Mouse (Mus musculus) heart, adult 2 months (tissue): ENCODE measurements around the gene Gm20388. TPM values are rescaled to one million over a fixed set of nuclear protein-coding genes. Genes with fewer than 3 reads are reported as not detected.

Source experiments
- DNase-seq, 2 experiments: peaks; one replicate each; pipeline ENCODE4 v3.0.0; 2021
- H3K27ac ChIP-seq: fragments of 200-600 bp; 2 replicates; pipeline ENCODE4 v1.8.1; 2022
- H3K27me3 ChIP-seq: fragments of 200-500 bp; 2 replicates; pipeline ENCODE4 v1.6.1; 2012; ENCODE audit warnings: mild to moderate bottlenecking, low read length, inconsistent platforms, mixed read lengths; ENCODE audit not compliant: control insufficient read depth, insufficient read depth
- H3K36me3 ChIP-seq: fragments of 200-500 bp; 2 replicates; pipeline ENCODE4 v1.6.1; 2012; ENCODE audit warnings: low read length, inconsistent platforms; ENCODE audit not compliant: control insufficient read depth, insufficient read depth
- H3K4me1 ChIP-seq: fragments of 200-500 bp; 2 replicates; pipeline ENCODE4 v1.6.1; 2011; ENCODE audit warnings: low read length; ENCODE audit not compliant: control insufficient read depth, insufficient read depth
- H3K4me3 ChIP-seq: fragments of 200-600 bp; 2 replicates; pipeline ENCODE4 v1.8.1; 2022
- H3K79me2 ChIP-seq: fragments of 200-500 bp; replicated peaks from 2 replicates; pipeline ENCODE4 v1.6.1; 2012; ENCODE audit warnings: mild to moderate bottlenecking, inconsistent platforms, low read length, moderate library complexity, mixed read lengths; ENCODE audit not compliant: control insufficient read depth, insufficient read depth
- H3K9ac ChIP-seq: fragments of 200-500 bp; 2 replicates; pipeline ENCODE4 v1.6.1; 2012; ENCODE audit warnings: low read depth, mild to moderate bottlenecking, control low read depth, inconsistent platforms, low read length, mixed read lengths
- CTCF ChIP-seq: fragments of 200-600 bp; IDR thresholded peaks from 2 replicates; pipeline ENCODE4 v1.8.1; 2022; ENCODE audit warnings: antibody characterized with exemption, mild to moderate bottlenecking, moderate library complexity
- EP300 ChIP-seq: fragments of 200-500 bp; IDR thresholded peaks from 2 replicates; pipeline ENCODE4 v1.6.1; 2011; ENCODE audit warnings: low read depth, low read length, control low read depth; ENCODE audit not compliant: insufficient read depth
- POLR2A ChIP-seq: fragments of 200-500 bp; IDR thresholded peaks from 2 replicates; pipeline ENCODE4 v1.6.1; 2011; ENCODE audit warnings: mild to moderate bottlenecking, low read depth, low read length, control low read depth; ENCODE audit not compliant: insufficient read depth
- WGBS: fragments of 180-500 bp; shearing (Covaris S2); methylation state at CpG from one replicate; pipeline ENCODE4 v1.1.7; 2018; 5-methylcytosine and 5-hydroxymethylcytosine counted together
- intact Hi-C: fragments of 180-260 bp; cut with DNase I; formaldehyde crosslinking; loops from one replicate; pipeline ENCODE4 v1.15.1; 2025
- polyA plus RNA-seq: library from polyadenylated mRNA; depleted of rRNA; stranded (reverse); fragments of >200 nt; gene quantifications from 2 replicates; pipeline ENCODE4 v1.2.3, GENCODE M21; 2012
- total RNA-seq, 2 experiments: library from RNA; stranded (reverse); gene quantifications; 2 replicates each; pipeline ENCODE4 v1.2.3; 2021

Gm20388 gene
- total and polyA plus RNA-seq, 3 experiments: 1.8 to 32.3 TPM; not detected in 1

DNA sequence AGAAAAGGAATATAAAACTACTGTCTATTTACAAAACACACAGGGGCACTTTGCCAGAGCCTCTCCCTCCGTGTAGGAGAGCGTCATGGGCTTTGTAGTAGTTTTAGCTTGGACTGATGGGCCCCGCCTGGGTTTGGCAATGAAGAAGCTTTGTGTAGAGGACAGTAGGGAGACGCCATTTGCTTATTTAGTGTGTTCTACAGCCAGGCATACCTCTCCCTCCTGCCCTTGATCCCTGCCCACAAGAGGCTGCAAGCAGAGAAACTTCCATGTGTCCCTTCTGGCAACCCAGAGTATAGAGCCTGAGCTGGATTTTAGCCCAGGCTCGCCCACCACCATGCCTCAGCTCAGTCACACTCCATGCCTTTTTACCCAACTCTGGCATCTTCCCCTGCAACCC lies 4271.1 kb downstream of the Gm20388 start:
- Histone ChIP-seq H3K4me3 (no peak overlapping the region), H3K4me1 (peaks cover 7% of the 10 kb centered on the region), H3K27ac (no peak overlapping the region), H3K27me3 (no peaks in the 10 kb centered on the region), H3K9ac (no peak overlapping the region), H3K79me2 (no peaks in the 10 kb centered on the region), H3K36me3 (no peaks in the 10 kb centered on the region)
- intact Hi-C loops: no loop called here
- DNase-seq: no peak
- whole genome bisulfite sequencing: 61% methylated on average over 5 of the region's 5 CpGs
- TF ChIP-seq CTCF (no peak), EP300 (no peak), POLR2A (no peak)

DNA sequence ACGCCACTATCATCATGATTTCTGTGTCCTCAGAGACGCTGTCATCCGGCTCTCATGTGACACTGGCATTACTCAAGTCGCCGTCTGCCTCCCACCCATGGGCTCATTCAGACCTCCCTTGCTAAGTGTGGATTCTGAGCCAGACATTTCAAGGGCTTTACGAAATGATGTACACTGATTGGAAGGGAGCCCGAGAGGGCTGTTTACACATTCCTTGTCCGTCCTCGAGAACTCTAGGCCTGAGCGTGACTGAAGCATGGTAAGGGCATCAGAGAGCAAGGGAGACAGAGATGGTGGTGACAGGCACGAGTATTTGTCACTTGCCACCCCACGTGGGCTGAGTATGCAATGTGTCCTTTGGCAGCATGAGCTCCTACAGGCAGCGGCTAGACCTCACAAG lies 4271.6 kb downstream of the Gm20388 start:
- Histone ChIP-seq H3K27ac (peak overlapping the region; percentile 26; the same call in 1 of the 2 replicates), H3K79me2 (no peaks in the 10 kb centered on the region), H3K27me3 (no peaks in the 10 kb centered on the region), H3K4me1 (peaks cover 7% of the 10 kb centered on the region), H3K4me3 (no peak overlapping the region), H3K9ac (no peak overlapping the region), H3K36me3 (no peaks in the 10 kb centered on the region)
- intact Hi-C loops: no loop called here
- 47% methylated on average over 13 of the region's 13 CpGs for WGBS
- peak; percentile 45 to 68 for DNase-seq
- TF ChIP-seq POLR2A (0 out of 2 replicates have a peak, but pooled peaks have one; percentile 13), CTCF (0 out of 2 replicates have a peak, but pooled peaks have one; percentile 3), EP300 (peak; percentile 95)

DNA sequence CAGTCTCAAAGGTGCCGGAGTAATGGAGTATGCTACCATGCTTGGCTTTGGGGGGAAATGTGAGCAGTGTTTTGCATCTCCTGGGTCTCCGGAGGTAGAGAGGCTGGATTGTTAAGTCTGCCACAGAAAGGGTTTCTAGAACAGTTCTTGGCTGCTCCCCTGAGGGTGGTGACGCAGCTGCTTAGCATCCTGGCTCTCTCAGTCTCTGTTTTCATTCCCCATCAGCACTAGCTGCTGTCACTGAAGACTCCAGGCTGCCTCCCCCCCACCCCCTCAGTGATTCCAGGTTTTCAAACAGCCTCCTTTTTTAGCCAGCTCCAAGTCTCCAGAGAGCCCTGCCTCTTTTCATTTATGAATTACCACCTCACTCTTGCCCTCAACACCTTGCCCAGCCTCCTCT lies 4273.4 kb downstream of the Gm20388 start:
- Histone ChIP-seq H3K27me3 (no peaks in the 10 kb centered on the region), H3K36me3 (no peaks in the 10 kb centered on the region), H3K4me3 (no peak overlapping the region), H3K79me2 (no peaks in the 10 kb centered on the region), H3K27ac (no peak overlapping the region), H3K4me1 (peaks cover 7% of the 10 kb centered on the region), H3K9ac (no peak overlapping the region)
- intact Hi-C loops: no loop called here
- 68% methylated on average over 3 of the region's 3 CpGs for WGBS
- TF ChIP-seq CTCF: no peak
- TF ChIP-seq EP300: peak; percentile 43; the same call in 1 of the 2 replicates
- no peak for TF ChIP-seq POLR2A
- DNase-seq: peak in 1 of 2 experiments; percentile 40

DNA sequence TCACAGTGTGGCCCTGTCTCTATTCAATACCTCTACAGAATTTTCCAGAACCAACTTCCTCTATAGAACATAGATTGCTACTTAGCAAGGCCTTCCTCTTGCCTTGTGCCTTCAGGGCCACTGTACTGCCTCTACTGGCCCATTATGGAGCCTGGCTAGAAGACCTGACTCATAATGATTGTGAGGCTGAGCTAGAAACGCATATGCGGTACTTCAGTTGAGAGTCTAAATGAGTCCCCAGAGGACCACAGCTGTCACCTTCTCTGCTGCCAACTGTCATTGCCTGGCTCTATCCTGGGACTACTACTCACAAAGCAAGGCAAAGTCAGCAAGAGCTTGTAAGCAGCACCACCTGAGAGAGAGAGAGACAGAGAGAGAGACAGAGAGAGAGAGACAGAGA lies 4273.9 kb downstream of the Gm20388 start:
- Histone ChIP-seq H3K4me3 (no peak overlapping the region), H3K27ac (no peak overlapping the region), H3K79me2 (no peaks in the 10 kb centered on the region), H3K36me3 (no peaks in the 10 kb centered on the region), H3K4me1 (peaks cover 7% of the 10 kb centered on the region), H3K9ac (no peak overlapping the region), H3K27me3 (no peaks in the 10 kb centered on the region)
- WGBS: 63% methylated on average over 2 of the region's 2 CpGs
- TF ChIP-seq CTCF (no peak), POLR2A (no peak)
- no peak for DNase-seq
- intact Hi-C loops: no loop called here

DNA sequence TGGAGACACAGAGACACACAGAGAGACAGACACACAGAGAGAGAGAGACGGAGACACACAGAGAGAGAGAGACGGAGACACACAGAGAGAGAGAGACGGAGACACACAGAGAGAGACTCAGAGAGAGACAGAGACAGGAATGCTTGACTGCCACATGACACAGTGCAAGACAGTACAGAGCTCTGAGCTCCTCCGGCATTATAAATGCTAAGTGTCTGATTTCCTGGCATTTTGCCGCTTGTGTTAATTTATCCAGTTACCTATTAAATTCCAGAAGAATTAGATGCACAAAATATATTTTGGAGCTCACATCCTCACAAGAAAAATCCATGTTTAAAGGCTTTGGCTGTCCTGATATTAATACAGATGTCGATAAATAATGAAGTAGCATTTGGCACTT lies 4274.4 kb downstream of the Gm20388 start:
- intact Hi-C loops: no loop called here
- Histone ChIP-seq H3K36me3 (no peaks in the 10 kb centered on the region), H3K27me3 (no peaks in the 10 kb centered on the region), H3K9ac (no peak overlapping the region), H3K4me1 (peaks cover 7% of the 10 kb centered on the region), H3K79me2 (no peaks in the 10 kb centered on the region), H3K4me3 (no peak overlapping the region), H3K27ac (no peak overlapping the region)
- no peak for DNase-seq
- WGBS: 90% methylated on average over 6 of the region's 6 CpGs
- TF ChIP-seq POLR2A (no peak), EP300 (no peak), CTCF (no peak)

DNA sequence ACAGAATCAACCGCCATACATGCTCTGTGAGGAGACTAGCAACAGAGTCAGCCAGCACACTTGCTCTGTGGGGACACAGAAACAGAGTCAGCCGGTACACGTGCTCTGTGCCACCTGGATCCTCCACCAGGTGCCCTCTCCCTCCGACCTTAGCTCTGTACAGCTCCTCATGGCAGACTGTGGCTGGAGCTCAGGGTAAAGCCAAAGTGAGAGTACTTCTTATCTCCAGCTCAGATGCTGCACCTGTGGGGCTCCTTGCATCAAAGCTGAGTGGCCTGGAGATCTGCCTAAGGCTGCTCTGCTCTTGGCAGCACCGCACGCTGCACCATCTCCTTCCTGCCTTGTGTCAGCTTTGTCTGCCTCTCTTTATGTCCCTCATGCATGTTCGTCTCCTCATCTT lies 4279.7 kb downstream of the Gm20388 start:
- no peak overlapping the region for H3K9ac ChIP-seq
- H3K27me3 ChIP-seq: no peaks in the 10 kb centered on the region
- intact Hi-C loops: no loop called here
- DNase-seq: no peak
- TF ChIP-seq CTCF: no peak
- no peak for TF ChIP-seq POLR2A
- TF ChIP-seq EP300: no peak
- peaks cover 4% of the 10 kb centered on the region for H3K4me1 ChIP-seq
- H3K79me2 ChIP-seq: no peaks in the 10 kb centered on the region
- WGBS: 77% methylated on average over 7 of the region's 7 CpGs
- no peak overlapping the region for H3K4me3 ChIP-seq
- no peaks in the 10 kb centered on the region for H3K36me3 ChIP-seq
- H3K27ac ChIP-seq: no peak overlapping the region
